Mouse (Mus musculus): ENCODE results near the gene Gtf2h5. TPM values are rescaled to one million over a fixed set of nuclear protein-coding genes. Genes with fewer than 3 reads are reported as not detected.

The Gtf2h5 gene
- polyA plus RNA-seq, 1 experiment: 13.5 TPM

DNA sequence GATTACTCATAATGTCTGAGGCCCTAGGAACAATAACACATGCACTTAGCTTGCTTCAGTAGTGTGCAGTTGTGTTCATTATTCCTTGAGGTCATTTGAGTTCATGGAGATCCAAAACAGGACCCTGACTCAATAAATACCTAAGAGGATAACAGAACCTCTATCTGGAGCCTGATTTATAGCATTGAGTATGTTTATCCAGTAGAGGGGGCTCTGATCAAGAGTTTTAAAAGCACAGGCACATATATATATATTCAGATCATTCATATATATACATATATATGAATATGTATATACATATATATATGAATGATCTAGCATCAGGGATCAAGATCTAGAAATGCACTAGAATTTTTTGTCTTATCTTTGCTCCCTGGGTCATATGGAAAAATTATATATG lies 16.0 kb downstream of the Gtf2h5 start:
- H3K36me3 ChIP-seq (ENCODE audit: control insufficient read depth, insufficient read depth, low read length): no peaks in the 10 kb centered on the region
- H3K27me3 ChIP-seq (ENCODE audit: control insufficient read depth, insufficient read depth, low read length): no peaks in the 10 kb centered on the region
- TF ChIP-seq POLR2A (IDR thresholded peaks at IDR 0.05; ENCODE audit: control insufficient read depth, low read depth, low read length): no peak
- TF ChIP-seq CTCF (IDR thresholded peaks at IDR 0.05; ENCODE audit: control insufficient read depth, insufficient read depth, insufficient replicate concordance, low read depth, low read length): no peak
- H3K4me3 ChIP-seq (ENCODE audit: control insufficient read depth, low read depth, low read length): no peak overlapping the region
- no peak overlapping the region for H3K27ac ChIP-seq (ENCODE audit: control insufficient read depth, insufficient read depth, low read depth, low read length)
- H3K4me1 ChIP-seq (ENCODE audit: control insufficient read depth, insufficient read depth, low read length): no peaks in the 10 kb centered on the region

DNA sequence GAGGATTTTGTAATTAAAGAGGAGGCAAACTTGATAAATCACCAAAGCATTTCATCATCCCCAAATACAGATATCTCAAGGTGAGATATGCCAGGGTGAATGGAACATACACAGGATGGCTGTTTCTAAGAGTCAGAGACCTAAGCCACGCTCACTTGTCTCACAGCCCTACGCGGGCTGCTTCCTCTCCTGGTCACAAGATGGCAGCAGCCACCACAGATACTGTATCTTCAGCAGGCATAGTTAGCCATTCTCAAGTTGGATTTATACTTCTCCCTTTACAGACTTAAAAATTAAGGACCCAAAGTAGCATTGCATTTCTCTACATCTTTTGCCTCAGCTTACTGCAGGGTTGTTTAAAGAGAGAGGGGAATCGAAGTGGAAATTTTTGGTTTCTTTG lies 18.3 kb downstream of the Gtf2h5 start:
- no peaks in the 10 kb centered on the region for H3K36me3 ChIP-seq (ENCODE audit: control insufficient read depth, insufficient read depth, low read length)
- H3K27me3 ChIP-seq (ENCODE audit: control insufficient read depth, insufficient read depth, low read length): no peaks in the 10 kb centered on the region
- H3K4me1 ChIP-seq (ENCODE audit: control insufficient read depth, insufficient read depth, low read length): no peaks in the 10 kb centered on the region
- TF ChIP-seq POLR2A (IDR thresholded peaks at IDR 0.05; ENCODE audit: control insufficient read depth, low read depth, low read length) (no peak), CTCF (IDR thresholded peaks at IDR 0.05; ENCODE audit: control insufficient read depth, insufficient read depth, insufficient replicate concordance, low read depth, low read length) (peak; percentile 59; the same call in 1 of the 2 replicates)
- no peak overlapping the region for H3K4me3 ChIP-seq (ENCODE audit: control insufficient read depth, low read depth, low read length)
- no peak overlapping the region for H3K27ac ChIP-seq (ENCODE audit: control insufficient read depth, insufficient read depth, low read depth, low read length)

DNA sequence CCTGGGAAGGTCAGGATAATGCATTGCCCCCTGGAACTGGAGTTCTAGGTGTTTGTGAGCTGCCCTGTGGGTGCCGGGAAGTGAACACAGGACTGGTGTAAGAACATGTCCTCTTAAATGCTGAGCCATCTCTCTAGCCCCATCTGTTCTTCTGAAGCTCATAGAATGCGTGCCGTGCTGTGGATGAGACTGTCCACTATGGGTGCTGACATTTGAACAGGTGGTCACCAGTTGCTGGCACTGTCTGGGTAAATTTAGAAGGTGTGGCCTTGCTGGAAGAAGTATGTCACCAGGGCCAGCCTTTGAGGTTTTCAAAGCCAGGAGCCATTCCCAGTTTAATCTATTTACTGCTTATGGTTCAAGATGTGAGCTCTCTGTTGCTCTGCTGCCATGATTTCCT lies 22.7 kb downstream of the Gtf2h5 start:
- Histone ChIP-seq H3K27ac (ENCODE audit: control insufficient read depth, insufficient read depth, low read depth, low read length) (no peak overlapping the region), H3K36me3 (ENCODE audit: control insufficient read depth, insufficient read depth, low read length) (no peaks in the 10 kb centered on the region), H3K27me3 (ENCODE audit: control insufficient read depth, insufficient read depth, low read length) (no peaks in the 10 kb centered on the region), H3K4me1 (ENCODE audit: control insufficient read depth, insufficient read depth, low read length) (no peaks in the 10 kb centered on the region), H3K4me3 (ENCODE audit: control insufficient read depth, low read depth, low read length) (no peak overlapping the region)
- TF ChIP-seq CTCF (IDR thresholded peaks at IDR 0.05; ENCODE audit: control insufficient read depth, insufficient read depth, insufficient replicate concordance, low read depth, low read length): no peak
- no peak for TF ChIP-seq POLR2A (IDR thresholded peaks at IDR 0.05; ENCODE audit: control insufficient read depth, low read depth, low read length)

DNA sequence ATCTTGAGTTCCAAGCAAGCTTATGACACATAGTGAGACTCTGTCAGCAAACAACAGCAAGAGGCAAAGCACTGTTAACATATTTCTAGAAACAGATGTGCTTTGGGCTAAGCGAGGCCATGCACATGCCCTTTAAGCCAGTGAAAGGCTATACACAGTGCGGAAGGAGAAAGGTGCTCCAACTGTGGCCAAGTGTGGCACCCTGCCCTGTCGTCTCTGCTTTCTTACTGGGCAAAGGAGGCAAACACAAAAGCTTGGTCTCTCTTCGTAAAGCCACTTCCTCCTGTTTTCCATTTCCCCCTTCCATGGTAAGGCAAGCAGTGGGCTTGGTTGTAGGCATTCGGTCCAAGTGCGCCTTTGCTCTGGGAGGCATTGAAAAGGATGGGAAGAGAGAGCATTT lies 24.0 kb downstream of the Gtf2h5 start:
- no peak overlapping the region for H3K27ac ChIP-seq (ENCODE audit: control insufficient read depth, insufficient read depth, low read depth, low read length)
- H3K4me3 ChIP-seq (ENCODE audit: control insufficient read depth, low read depth, low read length): no peak overlapping the region
- peaks cover 2% of the 10 kb centered on the region for H3K4me1 ChIP-seq (ENCODE audit: control insufficient read depth, insufficient read depth, low read length)
- no peaks in the 10 kb centered on the region for H3K27me3 ChIP-seq (ENCODE audit: control insufficient read depth, insufficient read depth, low read length)
- TF ChIP-seq POLR2A (IDR thresholded peaks at IDR 0.05; ENCODE audit: control insufficient read depth, low read depth, low read length) (no peak), CTCF (IDR thresholded peaks at IDR 0.05; ENCODE audit: control insufficient read depth, insufficient read depth, insufficient replicate concordance, low read depth, low read length) (no peak)
- H3K36me3 ChIP-seq (ENCODE audit: control insufficient read depth, insufficient read depth, low read length): no peaks in the 10 kb centered on the region

DNA sequence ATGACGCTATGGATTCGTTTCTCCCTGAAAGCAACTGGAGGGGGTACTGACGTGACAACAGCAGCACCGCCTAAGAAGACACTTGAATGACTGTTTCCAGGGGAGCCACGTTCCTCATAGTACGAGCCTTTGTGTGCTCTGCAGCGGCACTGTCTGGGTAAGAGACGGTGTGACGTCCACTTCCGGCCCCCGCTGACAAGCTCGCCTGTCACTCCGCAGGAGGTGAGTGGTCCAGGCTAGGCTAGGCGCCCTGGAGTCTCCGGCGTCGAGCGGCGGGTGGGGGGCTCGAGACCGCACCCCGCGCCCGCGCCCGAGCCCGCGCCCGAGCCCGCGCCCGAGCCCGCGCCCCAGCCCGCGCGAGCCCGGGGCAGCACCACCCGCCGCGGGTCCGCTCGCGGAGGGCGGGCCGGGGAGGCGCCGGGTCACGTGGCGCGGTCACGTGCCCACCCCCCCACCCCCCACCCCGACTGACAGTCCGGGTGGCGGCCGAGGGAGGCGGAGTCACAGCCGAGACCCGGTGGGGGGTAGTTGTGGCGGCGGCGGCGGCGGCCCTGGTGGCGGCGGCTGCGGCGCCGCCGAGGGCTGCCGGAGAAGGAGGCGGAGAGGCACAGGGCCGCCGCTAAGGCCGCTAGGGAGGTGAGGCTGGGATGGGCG lies 26.9 kb downstream of the Gtf2h5 start, which contains the start of gene Tulp4:
Tulp4 (plus strand) TSS at position 77 of the 654 bp plus-strand sequence.
- peak within 1 kb of the TSS; percentile 77 for H3K27ac ChIP-seq (ENCODE audit: control insufficient read depth, insufficient read depth, low read depth, low read length)
- H3K27me3 ChIP-seq (ENCODE audit: control insufficient read depth, insufficient read depth, low read length): no peaks in the 10 kb centered on the region
- TF ChIP-seq POLR2A (IDR thresholded peaks at IDR 0.05; ENCODE audit: control insufficient read depth, low read depth, low read length) (peak; percentile 76), CTCF (IDR thresholded peaks at IDR 0.05; ENCODE audit: control insufficient read depth, insufficient read depth, insufficient replicate concordance, low read depth, low read length) (no peak)
- H3K4me1 ChIP-seq (ENCODE audit: control insufficient read depth, insufficient read depth, low read length): peaks cover 2% of the 10 kb centered on the region
- 0 out of 2 replicates have a peak, but pooled peaks cover 2% of the 10 kb centered on the region for H3K36me3 ChIP-seq (ENCODE audit: control insufficient read depth, insufficient read depth, low read length)
- peak within 1 kb of the TSS; percentile 92 for H3K4me3 ChIP-seq (ENCODE audit: control insufficient read depth, low read depth, low read length)

DNA sequence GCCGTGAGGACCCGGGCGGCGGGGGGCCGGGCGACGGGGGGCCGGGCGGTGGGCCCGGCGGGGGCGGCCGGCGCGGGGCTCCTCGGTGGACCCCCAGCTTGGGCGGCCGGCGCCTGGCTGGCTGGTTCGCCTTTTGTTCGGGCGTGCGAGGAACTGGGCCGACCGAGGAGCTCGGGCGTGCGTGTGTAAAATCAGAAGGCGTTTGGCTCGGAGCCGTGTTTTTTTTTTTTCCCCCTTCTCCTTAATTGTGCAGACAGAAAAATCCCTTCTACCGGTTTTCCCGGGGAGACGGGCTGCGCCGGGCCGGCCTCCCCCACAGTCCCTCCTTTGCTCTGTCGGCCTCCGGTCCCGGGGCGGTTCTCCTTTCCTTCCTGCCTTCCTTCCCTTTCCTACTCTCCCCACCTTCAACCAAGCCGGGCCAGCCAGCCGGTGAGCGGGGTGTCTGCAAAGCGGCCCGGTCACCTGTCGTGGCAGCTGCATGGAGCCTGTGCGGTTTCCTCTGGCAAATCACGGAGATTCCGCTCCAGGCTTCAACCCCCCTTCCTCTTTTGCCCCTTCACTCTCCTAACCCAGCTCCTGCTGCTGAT lies 27.5 kb downstream of the Gtf2h5 start:
- Histone ChIP-seq H3K27me3 (ENCODE audit: control insufficient read depth, insufficient read depth, low read length) (no peaks in the 10 kb centered on the region), H3K27ac (ENCODE audit: control insufficient read depth, insufficient read depth, low read depth, low read length) (peak overlapping the region; percentile 74), H3K4me3 (ENCODE audit: control insufficient read depth, low read depth, low read length) (peak overlapping the region; percentile 92), H3K36me3 (ENCODE audit: control insufficient read depth, insufficient read depth, low read length) (0 out of 2 replicates have a peak, but pooled peaks cover 2% of the 10 kb centered on the region), H3K4me1 (ENCODE audit: control insufficient read depth, insufficient read depth, low read length) (peaks cover 2% of the 10 kb centered on the region)
- TF ChIP-seq CTCF (IDR thresholded peaks at IDR 0.05; ENCODE audit: control insufficient read depth, insufficient read depth, insufficient replicate concordance, low read depth, low read length): no peak

DNA sequence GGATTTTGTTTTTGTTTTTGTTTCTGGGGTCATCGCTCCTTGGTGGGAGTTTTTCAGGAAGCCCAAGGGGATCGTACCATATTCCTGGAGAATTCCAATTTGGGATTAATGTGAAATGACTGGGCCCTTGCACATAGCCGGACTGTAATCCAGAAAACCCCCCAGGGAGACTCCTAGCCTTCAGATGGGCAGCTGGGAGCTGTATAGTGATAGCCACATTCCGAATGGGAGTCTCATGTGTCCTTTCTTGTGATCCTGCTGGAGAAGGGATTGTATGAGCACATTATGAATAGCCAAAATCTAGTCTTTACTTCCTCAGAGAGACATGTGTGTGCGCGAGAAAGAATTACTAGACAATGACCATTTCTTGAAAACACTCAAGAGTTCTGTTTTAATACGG lies 28.6 kb downstream of the Gtf2h5 start:
- Histone ChIP-seq H3K27me3 (ENCODE audit: control insufficient read depth, insufficient read depth, low read length) (no peaks in the 10 kb centered on the region), H3K27ac (ENCODE audit: control insufficient read depth, insufficient read depth, low read depth, low read length) (peak overlapping the region; percentile 24; the same call in 1 of the 2 replicates), H3K4me1 (ENCODE audit: control insufficient read depth, insufficient read depth, low read length) (peaks cover 2% of the 10 kb centered on the region), H3K4me3 (ENCODE audit: control insufficient read depth, low read depth, low read length) (peak overlapping the region; percentile 92), H3K36me3 (ENCODE audit: control insufficient read depth, insufficient read depth, low read length) (0 out of 2 replicates have a peak, but pooled peaks cover 2% of the 10 kb centered on the region)
- no peak for TF ChIP-seq CTCF (IDR thresholded peaks at IDR 0.05; ENCODE audit: control insufficient read depth, insufficient read depth, insufficient replicate concordance, low read depth, low read length)
- no peak for TF ChIP-seq POLR2A (IDR thresholded peaks at IDR 0.05; ENCODE audit: control insufficient read depth, low read depth, low read length)

All from testis, adult 2 months (tissue).